Mouse (Mus musculus) spleen, adult 2 months (tissue): Measurements from ENCODE around the gene Sash1.

Experiments
- CTCF ChIP-seq: fragments of 200-500 bp; IDR thresholded peaks from 2 replicates; pipeline ENCODE4 v1.5.1; 2011; ENCODE audit warnings: mild to moderate bottlenecking, inconsistent platforms; ENCODE audit not compliant: insufficient read depth, insufficient read length, insufficient replicate concordance; ENCODE audit errors: extremely low read depth
- POLR2A ChIP-seq: fragments of 200-500 bp; IDR thresholded peaks from 2 replicates; pipeline ENCODE4 v1.6.1; 2011; ENCODE audit warnings: low read depth, low read length, inconsistent platforms

DNA sequence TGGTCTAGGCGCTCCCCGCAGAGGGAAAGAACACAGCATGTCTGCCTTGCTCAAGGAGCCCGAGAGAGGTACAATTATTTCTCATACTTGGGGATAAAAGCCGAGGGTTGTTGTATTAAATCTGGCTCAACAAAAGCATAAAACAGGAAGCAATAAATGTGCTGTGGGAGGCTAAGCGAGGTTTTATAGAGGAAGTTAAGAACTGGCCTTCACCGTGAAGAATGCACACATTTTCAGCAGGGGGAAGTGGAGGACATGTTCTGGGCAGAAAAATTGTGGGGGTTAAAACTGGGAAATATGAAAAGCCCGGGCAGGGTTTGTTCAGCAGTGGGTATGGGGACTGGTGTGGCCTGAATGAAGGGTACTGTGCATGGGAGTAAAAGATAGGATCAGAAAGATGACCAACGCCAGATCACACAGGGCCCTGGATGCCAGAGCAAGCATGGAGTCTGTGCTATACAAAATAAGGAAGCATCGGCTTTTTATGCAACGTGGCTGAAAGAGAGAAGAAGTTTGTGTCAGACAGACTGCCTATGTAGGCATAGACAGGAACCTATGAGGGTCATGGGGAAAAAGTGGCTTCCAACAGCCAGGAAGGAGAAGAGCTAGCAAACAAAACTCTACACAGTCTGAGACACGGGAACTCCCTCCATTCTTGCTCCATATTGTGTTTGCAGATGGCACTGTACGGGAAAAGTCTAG, 108.2 kb downstream of the Sash1 start:
- TF ChIP-seq CTCF: no peak
- no peak for TF ChIP-seq POLR2A
